Mouse (Mus musculus) limb, embryonic 10.5 days (tissue): ENCODE results near the gene Camta1. TPM values are rescaled to one million over a fixed set of nuclear protein-coding genes. Genes with fewer than 3 reads are reported as not detected.
"Not testable (repeated sequence)": the region's sequence is repeated elsewhere in the genome, so short reads cannot be mapped to it uniquely, and the experiment has no call there.

Experiments
- DNase-seq: peaks from one replicate; pipeline ENCODE4 v3.0.0-alpha.2; 2017; ENCODE audit warnings: low spot score
- H3K27ac ChIP-seq: fragments of 300-500 bp; sonication (generic); 2 replicates; pipeline ENCODE4 v1.5.1; 2016; ENCODE audit warnings: mild to moderate bottlenecking
- H3K27me3 ChIP-seq: fragments of 300-500 bp; sonication (generic); 2 replicates; pipeline ENCODE4 v1.6.1; 2016; ENCODE audit warnings: low read depth, mild to moderate bottlenecking; ENCODE audit not compliant: poor library complexity, severe bottlenecking
- H3K36me3 ChIP-seq: fragments of 300-500 bp; sonication (generic); 2 replicates; pipeline ENCODE4 v1.6.1; 2016; ENCODE audit warnings: mild to moderate bottlenecking, moderate library complexity
- H3K4me1 ChIP-seq: fragments of 300-500 bp; sonication (generic); 2 replicates; pipeline ENCODE4 v1.6.1; 2016
- H3K4me3 ChIP-seq: fragments of 300-500 bp; sonication (generic); 2 replicates; pipeline ENCODE4 v1.5.1; 2016; ENCODE audit warnings: mild to moderate bottlenecking, moderate library complexity
- H3K9me3 ChIP-seq: fragments of 300-500 bp; sonication (generic); replicated peaks from 2 replicates; pipeline ENCODE4 v1.6.1; 2016; ENCODE audit warnings: mild to moderate bottlenecking
- WGBS: fragments of 180-500 bp; shearing (Covaris S2); methylation state at CpG from one replicate; pipeline ENCODE4 v1.1.7; 2016; 5-methylcytosine and 5-hydroxymethylcytosine counted together
- polyA plus RNA-seq: library from polyadenylated mRNA; unstranded; fragments of >200 nt; fragmentation: Nextera tagmentation; extraction: Ambion mirVana; gene quantifications from 2 replicates; pipeline ENCODE4 v1.2.1, GENCODE M21; 2016

Camta1 gene
- polyA plus RNA-seq, 1 experiment from 2014 or later, result 102 TPM

- Histone ChIP-seq H3K4me1 (no peaks in the 10 kb centered on the region), H3K36me3 (peaks cover 7% of the 10 kb centered on the region; the same call in 1 of the 2 replicates), H3K27ac (no peak overlapping the region), H3K9me3 (no peaks in the 10 kb centered on the region), H3K4me3 (no peak overlapping the region), H3K27me3 (no peaks in the 10 kb centered on the region)
- 52% methylated on average over 6 of the region's 6 CpGs for WGBS
- peak; percentile 42 for DNase-seq
Measured at GRCm38 (mm10) chr4:151027001-151027400, 834.7 kb downstream of the Camta1 start.

- H3K4me3 ChIP-seq, result no peak overlapping the region
- H3K36me3 ChIP-seq, result peaks cover 7% of the 10 kb centered on the region; the same call in 1 of the 2 replicates
- no peak for DNase-seq
- H3K27me3 ChIP-seq, result peaks cover 5% of the 10 kb centered on the region
- peaks cover 8% of the 10 kb centered on the region; the same call in 1 of the 2 replicates for H3K4me1 ChIP-seq
- no peak overlapping the region for H3K27ac ChIP-seq
- WGBS, result 93% methylated on average over 9 of the region's 9 CpGs
- no peaks in the 10 kb centered on the region for H3K9me3 ChIP-seq
Measured at GRCm38 (mm10) chr4:151024152-151024551, 837.5 kb downstream of the Camta1 start.

GRCm38 (mm10) chr4:151017356-151017755 is 844.3 kb downstream of the Camta1 start:
- not testable (repeated sequence) for DNase-seq, H3K27ac ChIP-seq, H3K9me3 ChIP-seq, H3K4me3 ChIP-seq
- Histone ChIP-seq H3K36me3 (peaks cover 20% of the 10 kb centered on the region), H3K27me3 (peaks cover 31% of the 10 kb centered on the region), H3K4me1 (peaks cover 27% of the 10 kb centered on the region)
- WGBS, result 90% methylated on average over 1 of the region's 1 CpGs

GRCm38 (mm10) chr4:151015946-151016345 is 845.7 kb downstream of the Camta1 start:
- Histone ChIP-seq H3K9me3 (no peaks in the 10 kb centered on the region), H3K4me1 (peaks cover 27% of the 10 kb centered on the region), H3K27me3 (peaks cover 33% of the 10 kb centered on the region), H3K36me3 (peaks cover 21% of the 10 kb centered on the region), H3K4me3 (no peak overlapping the region), H3K27ac (no peak overlapping the region)
- WGBS, result 24% methylated on average over 10 of the region's 10 CpGs
- peak; percentile 61 for DNase-seq

- 89% methylated on average over 7 of the region's 7 CpGs for WGBS
- no peak for DNase-seq
- Histone ChIP-seq H3K9me3 (no peaks in the 10 kb centered on the region), H3K27ac (no peak overlapping the region), H3K36me3 (peaks cover 19% of the 10 kb centered on the region), H3K27me3 (peaks cover 5% of the 10 kb centered on the region), H3K4me1 (peaks cover 11% of the 10 kb centered on the region), H3K4me3 (no peak overlapping the region)
Measured at GRCm38 (mm10) chr4:151010316-151010715, 851.4 kb downstream of the Camta1 start.

GRCm38 (mm10) chr4:151006945-151007344 is 854.7 kb downstream of the Camta1 start:
- no peak overlapping the region for H3K4me3 ChIP-seq
- DNase-seq, result peak; percentile 60
- peaks cover 3% of the 10 kb centered on the region; the same call in 1 of the 2 replicates for H3K4me1 ChIP-seq
- 55% methylated on average over 6 of the region's 6 CpGs for WGBS
- no peak overlapping the region for H3K27ac ChIP-seq
- no peaks in the 10 kb centered on the region; the same call in 1 of the 2 replicates for H3K27me3 ChIP-seq
- no peaks in the 10 kb centered on the region for H3K9me3 ChIP-seq
- H3K36me3 ChIP-seq, result peaks cover 13% of the 10 kb centered on the region

- H3K27ac ChIP-seq, result no peak overlapping the region
- H3K4me3 ChIP-seq, result no peak overlapping the region
- WGBS, result 93% methylated on average over 13 of the region's 13 CpGs
Measured at GRCm38 (mm10) chr4:151005656-151006318, 855.9 kb downstream of the Camta1 start.

GRCm38 (mm10) chr4:151001397-151001796 is 860.3 kb downstream of the Camta1 start:
- WGBS, result 85% methylated on average over 13 of the region's 13 CpGs
- Histone ChIP-seq H3K36me3 (peaks cover 9% of the 10 kb centered on the region), H3K4me3 (no peak overlapping the region), H3K9me3 (no peaks in the 10 kb centered on the region), H3K27ac (no peak overlapping the region), H3K27me3 (no peaks in the 10 kb centered on the region), H3K4me1 (peaks cover 3% of the 10 kb centered on the region; the same call in 1 of the 2 replicates)
- DNase-seq, result no peak

More at GRCm38 (mm10) chr4:151005656-151006318, 855.9 kb downstream of the Camta1 start:
- no peak for DNase-seq
- no peaks in the 10 kb centered on the region for H3K9me3 ChIP-seq
- no peaks in the 10 kb centered on the region for H3K27me3 ChIP-seq
- H3K36me3 ChIP-seq, result peaks cover 12% of the 10 kb centered on the region
- H3K4me1 ChIP-seq, result peaks cover 3% of the 10 kb centered on the region; the same call in 1 of the 2 replicates

- 93% methylated on average over 9 of the region's 9 CpGs for WGBS
- Histone ChIP-seq H3K27ac (no peak overlapping the region), H3K27me3 (no peaks in the 10 kb centered on the region), H3K4me1 (peaks cover 11% of the 10 kb centered on the region), H3K9me3 (no peaks in the 10 kb centered on the region), H3K4me3 (no peak overlapping the region), H3K36me3 (no peaks in the 10 kb centered on the region)
- DNase-seq, result no peak
Measured at GRCm38 (mm10) chr4:150998626-150999025, 863.0 kb downstream of the Camta1 start.

- WGBS, result 93% methylated on average over 7 of the region's 7 CpGs
- H3K9me3 ChIP-seq, result no peaks in the 10 kb centered on the region
- no peaks in the 10 kb centered on the region for H3K27me3 ChIP-seq
- H3K36me3 ChIP-seq, result no peaks in the 10 kb centered on the region
- H3K27ac ChIP-seq, result no peak within 1 kb of the TSS
- DNase-seq, result no peak
- H3K4me3 ChIP-seq, result no peak within 1 kb of the TSS
- H3K4me1 ChIP-seq, result peaks cover 8% of the 10 kb centered on the region
Measured at GRCm38 (mm10) chr4:150996797-150997196, 864.9 kb downstream of the Camta1 start, which contains the start of gene Uts2. Uts2 (plus strand) TSS chr4:150997097.

- Histone ChIP-seq H3K9me3 (no peaks in the 10 kb centered on the region), H3K4me1 (peaks cover 5% of the 10 kb centered on the region), H3K36me3 (no peaks in the 10 kb centered on the region), H3K4me3 (no peak overlapping the region), H3K27ac (no peak overlapping the region), H3K27me3 (no peaks in the 10 kb centered on the region)
- DNase-seq, result no peak
- 47% methylated on average over 6 of the region's 6 CpGs for WGBS
Measured at GRCm38 (mm10) chr4:150990148-150990547, 871.5 kb downstream of the Camta1 start.

- 0 out of 2 replicates have a peak, but pooled peaks cover 3% of the 10 kb centered on the region for H3K4me1 ChIP-seq
- 91% methylated on average over 5 of the region's 5 CpGs for WGBS
- H3K27ac ChIP-seq, result no peak overlapping the region
- no peaks in the 10 kb centered on the region for H3K9me3 ChIP-seq
- H3K4me3 ChIP-seq, result no peak overlapping the region
- no peaks in the 10 kb centered on the region for H3K27me3 ChIP-seq
- no peak for DNase-seq
- H3K36me3 ChIP-seq, result no peaks in the 10 kb centered on the region
Measured at GRCm38 (mm10) chr4:150980153-150980552, 881.5 kb downstream of the Camta1 start.

- WGBS, result 82% methylated on average over 9 of the region's 9 CpGs
- no peaks in the 10 kb centered on the region for H3K27me3 ChIP-seq
- DNase-seq, result no peak
- H3K27ac ChIP-seq, result no peak overlapping the region
- H3K36me3 ChIP-seq, result no peaks in the 10 kb centered on the region
- no peaks in the 10 kb centered on the region for H3K9me3 ChIP-seq
- 0 out of 2 replicates have a peak, but pooled peaks cover 3% of the 10 kb centered on the region for H3K4me1 ChIP-seq
- no peak overlapping the region for H3K4me3 ChIP-seq
Measured at GRCm38 (mm10) chr4:150979455-150979854, 882.2 kb downstream of the Camta1 start.
